Mouse (Mus musculus): ENCODE results near the gene Zfp654. TPM values are rescaled to one million over a fixed set of nuclear protein-coding genes. Genes with fewer than 3 reads are reported as not detected.
A peak's percentile ranks its signal among the peaks of the same experiment; 100 is the strongest.

Zfp654 gene
- total and polyA plus RNA-seq, 3 experiments, result 6.5 to 22.6 (median 7.1) TPM

- Histone ChIP-seq H3K36me3 (replicated peaks in 1 of 2; ENCODE audit: control insufficient read depth in 1 of 2, insufficient read depth in 1 of 2, low read length in 1 of 2) (peaks cover 0 to 19% of the 10 kb centered on the region in 2 experiments), H3K4me3 (replicated peaks in 1 of 3; ENCODE audit: low read depth in 2 of 3, low read length in 2 of 3, poor library complexity in 1 of 3) (no peak overlapping the region), H3K27ac (ENCODE audit: insufficient read depth, low read depth) (no peak overlapping the region), H3K4me2 (ENCODE audit: insufficient read depth, low read depth, poor library complexity, severe bottlenecking) (no peak overlapping the region), H3K9me3 (replicated peaks; ENCODE audit: low read length) (no peaks in the 10 kb centered on the region), H3K4me1 (ENCODE audit: control insufficient read depth in 1 of 2, insufficient read depth in 2 of 2) (peaks cover 0 to 6% of the 10 kb centered on the region in 2 experiments; a peak in 1 of 4 replicates), H3K27me3 (replicated peaks) (no peaks in the 10 kb centered on the region), H3K9ac (ENCODE audit: insufficient read depth, low read depth) (no peak overlapping the region), H3K79me2 (replicated peaks; ENCODE audit: control insufficient read depth, extremely low read depth, insufficient read depth, poor library complexity, severe bottlenecking) (no peaks in the 10 kb centered on the region; the same call in 1 of the 2 replicates)
- TF ChIP-seq RAD21 (IDR thresholded peaks at IDR 0.05; ENCODE audit: low read depth, low read length), result no peak
- TF ChIP-seq POLR2A (IDR thresholded peaks at IDR 0.05; ENCODE audit: low read depth, low read length), result no peak
- TF ChIP-seq USF1 (IDR thresholded peaks at IDR 0.05; ENCODE audit: low read depth, low read length), result no peak
- TF ChIP-seq KAT2A (IDR thresholded peaks at IDR 0.05; ENCODE audit: insufficient replicate concordance, low read length), result no peak
- TF ChIP-seq TBP (conservative IDR thresholded peaks at IDR 0.05; ENCODE audit: low read depth, low read length), result no peak
- TF ChIP-seq CTCF (conservative IDR thresholded peaks at IDR 0.05 in 1 of 2, IDR thresholded peaks at IDR 0.05 in 1 of 2; ENCODE audit: low read depth in 2 of 2, low read length in 2 of 2), result no peak
- no peak for TF ChIP-seq JUND (conservative IDR thresholded peaks at IDR 0.05; ENCODE audit: low read depth, low read length)
- no peak for TF ChIP-seq NRF1 (IDR thresholded peaks at IDR 0.05; ENCODE audit: low read depth, low read length)
- TF ChIP-seq IRF4 (IDR thresholded peaks at IDR 0.05; ENCODE audit: low read depth, low read length), result no peak
- no peak for TF ChIP-seq POLR2AphosphoS2 (IDR thresholded peaks at IDR 0.05; ENCODE audit: low read depth, low read length)
- TF ChIP-seq CHD2 (IDR thresholded peaks at IDR 0.05; ENCODE audit: low read length), result no peak
- TF ChIP-seq E2F4 (IDR thresholded peaks at IDR 0.05; ENCODE audit: insufficient replicate concordance, low read depth, low read length), result no peak
- TF ChIP-seq USF2 (conservative IDR thresholded peaks at IDR 0.05; ENCODE audit: low read depth, low read length), result no peak
- no peak for TF ChIP-seq UBTF (IDR thresholded peaks at IDR 0.05; ENCODE audit: low read depth, low read length)
- TF ChIP-seq ZC3H11A (IDR thresholded peaks at IDR 0.05; ENCODE audit: low read depth, low read length), result no peak
- TF ChIP-seq EP300 (IDR thresholded peaks at IDR 0.05; ENCODE audit: low read length), result no peak
- TF ChIP-seq MXI1 (IDR thresholded peaks at IDR 0.05; ENCODE audit: low read depth, low read length), result no peak
- no peak for TF ChIP-seq MAFK (IDR thresholded peaks at IDR 0.05; ENCODE audit: insufficient replicate concordance, low read length)
- no peak for TF ChIP-seq PAX5 (IDR thresholded peaks at IDR 0.05; ENCODE audit: low read length)
- no peak for TF ChIP-seq MAZ (IDR thresholded peaks at IDR 0.05; ENCODE audit: low read depth, low read length)
- DNase-seq (ENCODE audit: extremely low read depth), result no peak
- dilution Hi-C loops (cut with MboI; ENCODE audit: extremely low pct_ligation_motif_present, extremely low pct_unique_long_range_greater_than_20kb, low sequenced_read_pairs) (no loop called here), in situ Hi-C loops (cut with MboI; ENCODE audit: low pct_ligation_motif_present, low pct_unique_long_range_greater_than_20kb, low sequenced_read_pairs) (no loop called here)
These were observed 56.6 kb downstream of the Zfp654 start for GRCm38 (mm10) chr16:64794802-64795201.

- no peak overlapping the region for H3K27ac ChIP-seq (ENCODE audit: insufficient read depth, low read depth)
- no peaks in the 10 kb centered on the region for H3K9me3 ChIP-seq (replicated peaks; ENCODE audit: low read length)
- no peaks in the 10 kb centered on the region for H3K4me1 ChIP-seq (ENCODE audit: control insufficient read depth in 1 of 2, insufficient read depth in 2 of 2)
- peaks cover 14 to 40% of the 10 kb centered on the region in 2 experiments for H3K36me3 ChIP-seq (replicated peaks in 1 of 2; ENCODE audit: control insufficient read depth in 1 of 2, insufficient read depth in 1 of 2, low read length in 1 of 2)
- H3K79me2 ChIP-seq (replicated peaks; ENCODE audit: control insufficient read depth, extremely low read depth, insufficient read depth, poor library complexity, severe bottlenecking), result no peaks in the 10 kb centered on the region
- peak; percentile 11 for DNase-seq (ENCODE audit: extremely low read depth)
- H3K9ac ChIP-seq (ENCODE audit: insufficient read depth, low read depth), result no peak overlapping the region
- H3K4me3 ChIP-seq (replicated peaks in 1 of 3; ENCODE audit: low read depth in 2 of 3, low read length in 2 of 3, poor library complexity in 1 of 3), result no peak overlapping the region
- H3K27me3 ChIP-seq (replicated peaks), result no peaks in the 10 kb centered on the region
- dilution Hi-C loops (cut with MboI; ENCODE audit: extremely low pct_ligation_motif_present, extremely low pct_unique_long_range_greater_than_20kb, low sequenced_read_pairs) (no loop called here), in situ Hi-C loops (cut with MboI; ENCODE audit: low pct_ligation_motif_present, low pct_unique_long_range_greater_than_20kb, low sequenced_read_pairs) (no loop called here)
- TF ChIP-seq MYC (IDR thresholded peaks at IDR 0.05; ENCODE audit: low read depth, low read length), result no peak
- TF ChIP-seq ZNF384 (IDR thresholded peaks at IDR 0.05; ENCODE audit: low read depth, low read length), result 0 out of 2 replicates have a peak, but pooled peaks have one; percentile 19
- peak; percentile 31; the same call in 1 of the 2 replicates for TF ChIP-seq JUN (IDR thresholded peaks at IDR 0.05; ENCODE audit: insufficient read depth, low read depth, low read length)
- no peak for TF ChIP-seq ZKSCAN1 (IDR thresholded peaks at IDR 0.05; ENCODE audit: borderline replicate concordance, low read depth, low read length)
- no peak for TF ChIP-seq POLR2AphosphoS2 (IDR thresholded peaks at IDR 0.05; ENCODE audit: low read depth, low read length)
- TF ChIP-seq JUND (conservative IDR thresholded peaks at IDR 0.05; ENCODE audit: low read depth, low read length), result peak; percentile 60
- TF ChIP-seq MXI1 (IDR thresholded peaks at IDR 0.05; ENCODE audit: low read depth, low read length), result no peak
- no peak for TF ChIP-seq CTCF (conservative IDR thresholded peaks at IDR 0.05 in 1 of 2, IDR thresholded peaks at IDR 0.05 in 1 of 2; ENCODE audit: low read depth in 2 of 2, low read length in 2 of 2)
- no peak for TF ChIP-seq MEF2A (IDR thresholded peaks at IDR 0.05; ENCODE audit: borderline replicate concordance, low read depth, low read length)
- no peak overlapping the region for H3K4me2 ChIP-seq (ENCODE audit: insufficient read depth, low read depth, poor library complexity, severe bottlenecking)
These were observed 61.7 kb downstream of the Zfp654 start for GRCm38 (mm10) chr16:64789706-64790105.
